Mouse (Mus musculus) cerebellum, postnatal 36 days (tissue): ENCODE data around the gene Dek.
A peak's percentile ranks its signal among the peaks of the same experiment; 100 is the strongest.

Experiments used
- DNase-seq, 2 experiments: peaks; one replicate each; pipeline ENCODE4 v3.0.0; 2021 to 2022; ENCODE audit warnings: mixed read lengths in 2 of 2

Gene Dek

GRCm38 (mm10) chr13:47105711-47106579, at the start of gene Dek:
Dek (minus strand) TSS chr13:47106201.
- peak; percentile 79 to 84 for DNase-seq

- DNase-seq: no peak
These were observed 48.9 kb upstream of the Dek start for GRCm38 (mm10) chr13:47154866-47155265.

GRCm38 (mm10) chr13:47153206-47153605, 47.2 kb upstream of the Dek start:
- no peak for DNase-seq

- DNase-seq: peak; percentile 20 to 50
These were observed 46.4 kb upstream of the Dek start for GRCm38 (mm10) chr13:47152390-47152789.

GRCm38 (mm10) chr13:47151060-47151459, 45.1 kb upstream of the Dek start:
- no peak for DNase-seq

- DNase-seq: no peak
These were observed 44.0 kb upstream of the Dek start for GRCm38 (mm10) chr13:47149993-47150392.

- DNase-seq: no peak
These were observed 42.6 kb upstream of the Dek start for GRCm38 (mm10) chr13:47148573-47148972.

- DNase-seq: no peak
These were observed 40.4 kb upstream of the Dek start for GRCm38 (mm10) chr13:47146388-47146787.

GRCm38 (mm10) chr13:47145939-47146338, 39.9 kb upstream of the Dek start:
- DNase-seq: no peak

- DNase-seq: no peak
These were observed 36.8 kb upstream of the Dek start for GRCm38 (mm10) chr13:47142764-47143163.

- no peak for DNase-seq
These were observed 29.7 kb upstream of the Dek start for GRCm38 (mm10) chr13:47135741-47136140.

- DNase-seq: no peak
These were observed 28.8 kb upstream of the Dek start for GRCm38 (mm10) chr13:47134836-47135235.

GRCm38 (mm10) chr13:47133058-47133457, 27.1 kb upstream of the Dek start:
- DNase-seq: no peak

GRCm38 (mm10) chr13:47129090-47129489, 23.1 kb upstream of the Dek start:
- DNase-seq: no peak

GRCm38 (mm10) chr13:47125595-47125994, 19.6 kb upstream of the Dek start:
- no peak for DNase-seq

- no peak for DNase-seq
These were observed 19.0 kb upstream of the Dek start for GRCm38 (mm10) chr13:47124986-47125385.

GRCm38 (mm10) chr13:47124449-47124848, 18.4 kb upstream of the Dek start:
- no peak for DNase-seq

- peak; percentile 13 to 21 for DNase-seq
These were observed 16.8 kb upstream of the Dek start, which contains the start of gene Rnf144b for GRCm38 (mm10) chr13:47122537-47123430. Rnf144b (plus strand) TSS chr13:47122656.

GRCm38 (mm10) chr13:47121333-47121889, 15.4 kb upstream of the Dek start:
- DNase-seq: peak; percentile 35 to 37

GRCm38 (mm10) chr13:47116000-47116399, 10.0 kb upstream of the Dek start:
- no peak for DNase-seq

- DNase-seq: no peak
These were observed 6.9 kb upstream of the Dek start for GRCm38 (mm10) chr13:47112924-47113323.

- DNase-seq: no peak
These were observed 6.1 kb upstream of the Dek start for GRCm38 (mm10) chr13:47112056-47112455.

GRCm38 (mm10) chr13:47111185-47111584, 5.2 kb upstream of the Dek start:
- DNase-seq: no peak
